Mouse (Mus musculus) midbrain, embryonic 15.5 days (tissue): ENCODE results near the gene Gltp. TPM values are rescaled to one million over a fixed set of nuclear protein-coding genes. Genes with fewer than 3 reads are reported as not detected.

Experiments
- ATAC-seq: fragments of 200-750 bp; cut with Nextera tagmentation; replicated peaks from 2 replicates; pipeline ENCODE4 v1.8.0; 2017; ENCODE audit warnings: moderate TSS enrichment
- H3K27ac ChIP-seq: fragments of 300-500 bp; sonication (generic); 2 replicates; pipeline ENCODE4 v1.5.1; 2015; ENCODE audit warnings: mild to moderate bottlenecking, inconsistent platforms
- H3K27me3 ChIP-seq: fragments of 300-500 bp; sonication (generic); replicated peaks from 2 replicates; pipeline ENCODE4 v1.6.1; 2015; ENCODE audit warnings: inconsistent platforms
- H3K36me3 ChIP-seq: fragments of 300-500 bp; sonication (generic); replicated peaks from 2 replicates; pipeline ENCODE4 v1.6.1; 2015; ENCODE audit warnings: inconsistent platforms
- H3K4me1 ChIP-seq: fragments of 300-500 bp; sonication (generic); 2 replicates; pipeline ENCODE4 v1.6.1; 2015; ENCODE audit warnings: inconsistent platforms
- H3K4me2 ChIP-seq: fragments of 300-500 bp; sonication (generic); 2 replicates; pipeline ENCODE4 v1.6.1; 2015; ENCODE audit warnings: inconsistent platforms, mild to moderate bottlenecking, moderate library complexity
- H3K4me3 ChIP-seq: fragments of 300-500 bp; sonication (generic); 2 replicates; pipeline ENCODE4 v1.5.1; 2015; ENCODE audit warnings: mild to moderate bottlenecking, inconsistent platforms
- H3K9ac ChIP-seq: fragments of 300-500 bp; sonication (generic); 2 replicates; pipeline ENCODE4 v1.6.1; 2015; ENCODE audit warnings: mild to moderate bottlenecking, inconsistent platforms
- H3K9me3 ChIP-seq: fragments of 300-500 bp; sonication (generic); 2 replicates; pipeline ENCODE4 v1.6.1; 2016; ENCODE audit warnings: inconsistent platforms
- WGBS: fragments of 180-500 bp; shearing (Covaris S2); methylation state at CpG from one replicate; pipeline ENCODE4 v1.1.7; 2015; ENCODE audit warnings: mixed read lengths; 5-methylcytosine and 5-hydroxymethylcytosine counted together
- polyA plus RNA-seq: library from polyadenylated mRNA; unstranded; fragments of >200 nt; fragmentation: Nextera tagmentation; extraction: Ambion mirVana; gene quantifications from 2 replicates; pipeline ENCODE4 v1.2.1, GENCODE M21; 2015

Gltp gene
- polyA plus RNA-seq, 1 experiment from 2014 or later: 34.5 TPM

GRCm38 (mm10) chr5:114719003-114719927 lies 28.5 kb upstream of the Gltp start:
- ATAC-seq: no peak
- H3K9me3 ChIP-seq: no peaks in the 10 kb centered on the region
- H3K27ac ChIP-seq: no peak overlapping the region
- no peaks in the 10 kb centered on the region for H3K27me3 ChIP-seq
- H3K4me1 ChIP-seq: no peaks in the 10 kb centered on the region
- no peak overlapping the region for H3K9ac ChIP-seq
- H3K4me2 ChIP-seq: no peak overlapping the region
- no peak overlapping the region for H3K4me3 ChIP-seq
- WGBS: 93% methylated on average over 20 of the region's 20 CpGs
- peaks cover 55% of the 10 kb centered on the region for H3K36me3 ChIP-seq

DNA sequence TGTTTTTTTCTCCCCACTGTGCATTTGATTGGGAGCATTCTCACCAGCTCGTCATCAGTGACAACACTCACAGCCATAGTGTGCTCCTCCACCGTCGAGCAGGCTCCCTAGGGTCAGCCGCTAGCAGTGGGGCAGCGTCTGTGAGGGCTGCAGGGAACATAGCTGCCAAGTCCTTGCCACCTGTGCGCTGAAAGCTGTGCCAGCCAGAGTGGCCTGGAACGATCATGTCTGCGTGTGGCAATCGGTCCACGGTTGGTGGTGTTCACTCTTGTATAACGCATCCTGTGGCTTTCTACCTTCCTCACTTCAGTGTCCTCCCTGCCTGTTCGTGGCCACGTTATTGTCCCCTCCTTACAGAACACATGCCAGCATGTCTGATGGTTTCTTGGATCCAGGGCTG lies 27.7 kb upstream of the Gltp start:
- H3K36me3 ChIP-seq: peaks cover 53% of the 10 kb centered on the region
- no peak for ATAC-seq
- H3K9ac ChIP-seq: no peak overlapping the region
- H3K27me3 ChIP-seq: no peaks in the 10 kb centered on the region
- H3K4me3 ChIP-seq: no peak overlapping the region
- no peak overlapping the region for H3K27ac ChIP-seq
- no peak overlapping the region for H3K4me2 ChIP-seq
- WGBS: 87% methylated on average over 13 of the region's 13 CpGs
- H3K9me3 ChIP-seq: no peaks in the 10 kb centered on the region
- no peaks in the 10 kb centered on the region for H3K4me1 ChIP-seq

- H3K9me3 ChIP-seq: no peaks in the 10 kb centered on the region
- no peak overlapping the region for H3K27ac ChIP-seq
- H3K27me3 ChIP-seq: no peaks in the 10 kb centered on the region
- peaks cover 56% of the 10 kb centered on the region for H3K36me3 ChIP-seq
- H3K4me2 ChIP-seq: no peak overlapping the region
- H3K4me3 ChIP-seq: no peak overlapping the region
- H3K4me1 ChIP-seq: no peaks in the 10 kb centered on the region
- H3K9ac ChIP-seq: no peak overlapping the region
- 92% methylated on average over 8 of the region's 8 CpGs for WGBS
- no peak for ATAC-seq
Observed at GRCm38 (mm10) chr5:114717937-114718336, 27.2 kb upstream of the Gltp start.

- Histone ChIP-seq H3K4me3 (no peak overlapping the region), H3K27ac (no peak overlapping the region), H3K36me3 (peaks cover 56% of the 10 kb centered on the region), H3K4me2 (no peak overlapping the region), H3K9ac (no peak overlapping the region), H3K4me1 (no peaks in the 10 kb centered on the region), H3K9me3 (no peaks in the 10 kb centered on the region), H3K27me3 (no peaks in the 10 kb centered on the region)
- 91% methylated on average over 12 of the region's 12 CpGs for WGBS
- ATAC-seq: no peak
Observed at GRCm38 (mm10) chr5:114717292-114717691, 26.5 kb upstream of the Gltp start.

- WGBS: 92% methylated on average over 18 of the region's 18 CpGs
- H3K4me1 ChIP-seq: no peaks in the 10 kb centered on the region
- no peak overlapping the region for H3K4me2 ChIP-seq
- ATAC-seq: no peak
- no peak overlapping the region for H3K4me3 ChIP-seq
- H3K9me3 ChIP-seq: no peaks in the 10 kb centered on the region
- no peak overlapping the region for H3K9ac ChIP-seq
- no peaks in the 10 kb centered on the region for H3K27me3 ChIP-seq
- H3K27ac ChIP-seq: no peak overlapping the region
- peaks cover 55% of the 10 kb centered on the region for H3K36me3 ChIP-seq
Observed at GRCm38 (mm10) chr5:114714551-114714950, 23.8 kb upstream of the Gltp start.

- H3K4me2 ChIP-seq: no peak overlapping the region
- H3K9me3 ChIP-seq: no peaks in the 10 kb centered on the region
- H3K9ac ChIP-seq: no peak overlapping the region
- H3K27ac ChIP-seq: no peak overlapping the region
- H3K4me1 ChIP-seq: peaks cover 9% of the 10 kb centered on the region
- H3K4me3 ChIP-seq: no peak overlapping the region
- H3K36me3 ChIP-seq: peaks cover 14% of the 10 kb centered on the region; the same call in 1 of the 2 replicates
- H3K27me3 ChIP-seq: no peaks in the 10 kb centered on the region
- no peak for ATAC-seq
- 95% methylated on average over 21 of the region's 21 CpGs for WGBS
Observed at GRCm38 (mm10) chr5:114709357-114709756, 18.6 kb upstream of the Gltp start.

- no peak overlapping the region for H3K27ac ChIP-seq
- peak overlapping the region; percentile 68 for H3K4me2 ChIP-seq
- 50% methylated on average over 15 of the region's 15 CpGs for WGBS
- ATAC-seq: no peak
- H3K9me3 ChIP-seq: no peaks in the 10 kb centered on the region
- peak overlapping the region; percentile 78 for H3K4me3 ChIP-seq
- H3K4me1 ChIP-seq: peaks cover 9% of the 10 kb centered on the region
- H3K27me3 ChIP-seq: no peaks in the 10 kb centered on the region
- H3K9ac ChIP-seq: no peak overlapping the region
- H3K36me3 ChIP-seq: peaks cover 10% of the 10 kb centered on the region; the same call in 1 of the 2 replicates
Observed at GRCm38 (mm10) chr5:114708491-114708890, 17.7 kb upstream of the Gltp start.

GRCm38 (mm10) chr5:114707265-114708068 lies 16.7 kb upstream of the Gltp start, which contains the start of gene Tchp:
TSS of gene Tchp (plus strand) at chr5:114707760.
- WGBS: 4% methylated on average over 49 of the region's 49 CpGs
- Histone ChIP-seq H3K9me3 (no peaks in the 10 kb centered on the region), H3K27me3 (no peaks in the 10 kb centered on the region), H3K9ac (peak within 1 kb of the TSS; percentile 62), H3K4me1 (peaks cover 9% of the 10 kb centered on the region), H3K4me2 (peak within 1 kb of the TSS; percentile 68), H3K27ac (no peak within 1 kb of the TSS), H3K4me3 (peak within 1 kb of the TSS; percentile 78), H3K36me3 (peaks cover 8% of the 10 kb centered on the region; the same call in 1 of the 2 replicates)
- ATAC-seq: peak; percentile 87

GRCm38 (mm10) chr5:114702403-114703392 lies 11.9 kb upstream of the Gltp start:
- H3K36me3 ChIP-seq: no peaks in the 10 kb centered on the region
- WGBS: 59% methylated on average over 14 of the region's 14 CpGs
- H3K9me3 ChIP-seq: no peaks in the 10 kb centered on the region
- H3K9ac ChIP-seq: 0 out of 2 replicates have a peak overlapping the region, but pooled peaks have one; percentile 4
- no peaks in the 10 kb centered on the region for H3K27me3 ChIP-seq
- no peak overlapping the region for H3K27ac ChIP-seq
- no peak for ATAC-seq
- H3K4me1 ChIP-seq: no peaks in the 10 kb centered on the region
- H3K4me2 ChIP-seq: no peak overlapping the region
- no peak overlapping the region for H3K4me3 ChIP-seq

DNA sequence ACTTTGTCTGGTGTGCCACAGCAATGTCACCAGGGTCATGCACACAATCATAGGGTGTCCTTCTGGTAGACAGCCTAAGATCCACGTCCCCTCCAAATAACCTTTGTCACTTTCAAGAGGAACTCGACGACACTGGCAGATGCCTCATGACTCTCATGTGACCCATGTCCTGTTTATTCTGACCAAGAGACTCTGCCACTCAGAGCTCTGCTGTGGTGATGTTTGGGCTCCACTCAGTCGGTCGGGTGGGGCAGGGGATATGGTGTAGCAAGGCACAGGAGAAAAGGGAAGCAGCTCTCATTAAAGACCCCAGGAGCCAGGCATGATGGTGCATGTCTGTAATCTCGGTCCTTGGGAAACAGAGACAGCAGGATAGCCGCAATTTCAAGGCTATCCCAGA lies 8.2 kb upstream of the Gltp start:
- H3K4me1 ChIP-seq: no peaks in the 10 kb centered on the region
- no peaks in the 10 kb centered on the region for H3K27me3 ChIP-seq
- H3K9ac ChIP-seq: no peak overlapping the region
- H3K4me3 ChIP-seq: no peak overlapping the region
- 69% methylated on average over 7 of the region's 7 CpGs for WGBS
- no peak overlapping the region for H3K4me2 ChIP-seq
- no peaks in the 10 kb centered on the region for H3K36me3 ChIP-seq
- H3K9me3 ChIP-seq: no peaks in the 10 kb centered on the region
- no peak for ATAC-seq
- no peak overlapping the region for H3K27ac ChIP-seq

DNA sequence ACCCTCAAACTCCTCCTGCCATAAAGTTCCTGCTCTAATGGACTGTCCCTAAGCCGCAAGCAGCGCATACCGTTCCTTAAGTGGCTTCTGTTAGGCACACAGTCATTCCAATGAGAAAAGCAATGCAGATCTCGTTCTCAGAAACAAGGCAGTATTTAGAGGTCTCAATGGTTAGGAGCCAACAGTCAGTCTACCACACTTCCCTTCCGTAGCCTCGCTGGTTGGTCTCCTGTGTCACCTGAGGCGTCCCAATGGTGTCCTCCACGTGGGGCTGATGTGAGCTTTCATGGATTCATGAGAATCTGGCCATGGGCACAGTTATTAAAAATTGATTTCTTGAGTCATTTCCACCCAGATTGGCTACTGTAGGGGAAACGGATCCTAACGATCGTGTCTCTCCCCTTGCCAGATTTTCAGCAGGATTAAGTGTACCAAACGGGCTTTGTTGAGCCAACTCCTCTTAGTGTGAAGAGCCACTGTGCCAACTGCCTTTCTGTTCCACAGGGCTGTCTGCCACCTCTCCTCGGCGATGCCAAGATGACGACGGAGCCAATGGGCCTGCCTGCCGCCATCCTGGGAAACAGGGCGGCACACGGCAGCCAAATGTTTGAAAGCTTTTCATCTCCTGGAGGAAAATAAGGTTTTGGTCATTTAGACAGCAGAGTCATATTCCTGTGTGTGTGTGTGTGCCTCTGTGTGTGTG lies 7.4 kb upstream of the Gltp start:
- H3K4me3 ChIP-seq: no peak overlapping the region
- no peaks in the 10 kb centered on the region for H3K27me3 ChIP-seq
- no peaks in the 10 kb centered on the region for H3K9me3 ChIP-seq
- H3K9ac ChIP-seq: no peak overlapping the region
- no peaks in the 10 kb centered on the region for H3K36me3 ChIP-seq
- no peaks in the 10 kb centered on the region for H3K4me1 ChIP-seq
- ATAC-seq: no peak
- no peak overlapping the region for H3K27ac ChIP-seq
- H3K4me2 ChIP-seq: no peak overlapping the region
- WGBS: 77% methylated on average over 19 of the region's 19 CpGs
